In genomic region chr16:46183096-46183495, GRCm38 (mm10) we compare ENCODE assay signal across 26 mouse cellular contexts.
"Had no signal": no experiment of that assay in that cellular context is flagged by ENCODE, and none has a peak within 500 bp of the region (broad histone marks: within the 10 kb centered on the region; RNA-seq: fewer than 3 reads in every experiment).

No protein-coding gene starts in this region.

- DNase-seq: gastrocnemius, postnatal 25 days; heart, adult 18-20 months; heart, postnatal 10 days; heart, postnatal 4 days; kidney, adult 18-20 months; kidney, adult 8-10 months; kidney, postnatal 10 days; kidney, postnatal 25 days; kidney, postnatal 4 days; liver; liver, embryonic 13.5 days had no signal

- H3K4me1 ChIP-seq: heart, embryonic 10.5 days; heart, embryonic 12.5 days; hindbrain, embryonic 12.5 days; intestine, embryonic 15.5 days; limb, embryonic 10.5 days; limb, embryonic 12.5 days; liver, embryonic 13.5 days; liver, embryonic 15.5 days had no signal

- H3K9me3 ChIP-seq: heart, embryonic 10.5 days; heart, embryonic 12.5 days; hindbrain, embryonic 10.5 days; hindbrain, embryonic 12.5 days; intestine, embryonic 15.5 days; limb, embryonic 10.5 days; limb, embryonic 12.5 days; liver, embryonic 13.5 days; liver, embryonic 15.5 days had no signal

- ATAC-seq: hindbrain, embryonic 16.5 days; inflammation-experienced regulatory T-cells, adult 6 months; intestine, embryonic 15.5 days; intestine, postnatal 0 days had no signal

- H3K27me3 ChIP-seq: heart, embryonic 12.5 days; hindbrain, embryonic 12.5 days; intestine, embryonic 15.5 days; limb, embryonic 12.5 days; liver, embryonic 13.5 days; liver, embryonic 15.5 days had no signal

- H3K27ac ChIP-seq: heart, embryonic 10.5 days; hindbrain, embryonic 10.5 days; hindbrain, embryonic 12.5 days; hindbrain, embryonic 14.5 days; intestine, embryonic 15.5 days; layer of hippocampus, adult 2 months; left cerebral cortex, adult 2 months; limb, embryonic 10.5 days; limb, embryonic 12.5 days; liver, embryonic 13.5 days; liver, embryonic 15.5 days had no signal

- H3K36me3 ChIP-seq: heart, embryonic 10.5 days; heart, embryonic 12.5 days; hindbrain, embryonic 10.5 days; hindbrain, embryonic 12.5 days; intestine, embryonic 15.5 days; limb, embryonic 10.5 days; limb, embryonic 12.5 days; liver, embryonic 13.5 days; liver, embryonic 15.5 days had no signal

- H3K9ac ChIP-seq: heart, embryonic 12.5 days; hindbrain, embryonic 12.5 days; hindbrain, embryonic 14.5 days; intestine, embryonic 15.5 days; limb, embryonic 12.5 days; liver, embryonic 13.5 days; liver, embryonic 15.5 days had no signal

- H3K4me3 ChIP-seq: heart, embryonic 10.5 days; heart, embryonic 12.5 days; hindbrain, embryonic 10.5 days; hindbrain, embryonic 12.5 days; intestine, embryonic 15.5 days; layer of hippocampus, adult 2 months; left cerebral cortex, adult 2 months; limb, embryonic 10.5 days; limb, embryonic 12.5 days; liver, embryonic 13.5 days; liver, embryonic 15.5 days had no signal

- H3K4me2 ChIP-seq: heart, embryonic 12.5 days; hindbrain, embryonic 12.5 days; hindbrain, embryonic 14.5 days; intestine, embryonic 15.5 days; limb, embryonic 12.5 days; liver, embryonic 11.5 days; liver, embryonic 13.5 days; liver, embryonic 15.5 days had no signal
